Mouse (Mus musculus) embryonic fibroblast, embryonic 13.5 days (primary cell): ENCODE data around the gene Tango6.

Experiments used
- CTCF ChIP-seq: IDR thresholded peaks from 2 replicates; pipeline ENCODE4 v1.5.1; 2011; ENCODE audit warnings: mild to moderate bottlenecking, control low read depth, low read length, moderate library complexity, borderline replicate concordance; ENCODE audit not compliant: insufficient read depth
- POLR2A ChIP-seq: IDR thresholded peaks from 2 replicates; pipeline ENCODE4 v1.6.1; 2011; ENCODE audit warnings: low read depth, mild to moderate bottlenecking, control low read depth, low read length, moderate library complexity

DNA sequence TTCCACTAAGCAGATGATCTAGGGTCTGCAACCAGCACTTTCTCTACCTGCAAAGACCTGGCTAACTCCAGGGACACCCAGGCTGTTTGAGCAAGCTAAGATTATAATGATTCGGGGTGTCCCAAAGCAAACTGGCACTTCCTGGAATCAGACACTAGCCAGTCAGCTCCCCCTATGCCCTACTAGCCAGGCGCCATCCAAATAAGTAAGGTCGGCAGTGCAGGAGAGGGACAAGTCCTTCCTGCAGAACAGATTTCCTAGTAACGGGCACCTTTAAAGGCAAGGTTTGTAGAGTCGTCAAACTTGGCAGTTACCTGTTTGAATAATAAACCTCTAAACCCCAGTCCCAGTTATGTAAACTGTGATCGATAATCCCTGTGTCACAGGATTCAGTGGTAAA is 155.9 kb downstream of the Tango6 start:
- TF ChIP-seq CTCF: no peak
- TF ChIP-seq POLR2A: no peak
